9 mouse cellular contexts compared by ENCODE assay signal in genomic region chrX:52612806-52613205, GRCm38 (mm10). TPM values are rescaled to one million over a fixed set of nuclear protein-coding genes. Genes with fewer than 3 reads are reported as not detected.
DNase-seq lines count a peak whose midpoint lies in the region; ATAC-seq and TF ChIP-seq lines count a peak whose summit lies in the region.
"Had no signal": no experiment of that assay in that cellular context is flagged by ENCODE, and none has a peak within 500 bp of the region (broad histone marks: within the 10 kb centered on the region; RNA-seq: fewer than 3 reads in every experiment).

No protein-coding gene starts in this region.

- peak overlapping the region; percentile 40 to 65 for H3K27ac ChIP-seq in heart, embryonic 14.5 days (replicated peaks in 1 of 2; ENCODE audit: control insufficient read depth in 1 of 2, insufficient read depth in 1 of 2, low read depth in 2 of 2, low read length in 2 of 2)
- no peak overlapping the region for H3K27ac ChIP-seq in cortical plate, adult 2 months (ENCODE audit: insufficient read depth, low read length)
- H3K27ac ChIP-seq in hindbrain, embryonic 12.5 days: peak overlapping the region; percentile 17; the same call in 1 of the 2 replicates
- no peak overlapping the region for H3K27ac ChIP-seq in midbrain, embryonic 13.5 days

- no peak for ATAC-seq in heart, embryonic 14.5 days (ENCODE audit: insufficient number of reproducible peaks, insufficient read depth, low FRiP score, low read depth)
- ATAC-seq in hindbrain, embryonic 12.5 days (ENCODE audit: low FRiP score): no peak
- no peak for ATAC-seq in midbrain, embryonic 13.5 days

- no peak for TF ChIP-seq POLR2A in cortical plate, adult 2 months (IDR thresholded peaks at IDR 0.05; ENCODE audit: extremely low read depth, insufficient read depth, low read length)

- no peak for TF ChIP-seq CTCF in cortical plate, adult 2 months (IDR thresholded peaks at IDR 0.05; ENCODE audit: extremely low read depth, insufficient read depth, low read length)

- H3K36me3 ChIP-seq in heart, embryonic 14.5 days (ENCODE audit: control insufficient read depth, insufficient read depth, low read length): no peaks in the 10 kb centered on the region
- no peaks in the 10 kb centered on the region for H3K36me3 ChIP-seq in hindbrain, embryonic 12.5 days
- no peaks in the 10 kb centered on the region for H3K36me3 ChIP-seq in midbrain, embryonic 13.5 days

- H3K4me1 ChIP-seq in heart, embryonic 14.5 days (ENCODE audit: control insufficient read depth in 2 of 2, insufficient read depth in 2 of 2, low read length in 2 of 2): peaks cover 0 to 8% of the 10 kb centered on the region in 2 experiments; a peak in 3 of 4 replicates
- no peaks in the 10 kb centered on the region; the same call in 1 of the 2 replicates for H3K4me1 ChIP-seq in cortical plate, adult 2 months (ENCODE audit: control insufficient read depth, insufficient read depth, low read length)
- H3K4me1 ChIP-seq in hindbrain, embryonic 12.5 days: no peaks in the 10 kb centered on the region
- 0 out of 2 replicates have a peak, but pooled peaks cover 19% of the 10 kb centered on the region for H3K4me1 ChIP-seq in midbrain, embryonic 13.5 days (replicated peaks)

- no peaks in the 10 kb centered on the region for H3K9me3 ChIP-seq in heart, embryonic 14.5 days (ENCODE audit: control insufficient read depth, low read length)
- no peaks in the 10 kb centered on the region for H3K9me3 ChIP-seq in hindbrain, embryonic 12.5 days (replicated peaks)
- no peaks in the 10 kb centered on the region for H3K9me3 ChIP-seq in midbrain, embryonic 13.5 days

- no peaks in the 10 kb centered on the region for H3K27me3 ChIP-seq in heart, embryonic 14.5 days (ENCODE audit: control insufficient read depth, insufficient read depth, low read length)
- peaks cover 14% of the 10 kb centered on the region for H3K27me3 ChIP-seq in hindbrain, embryonic 12.5 days
- peaks cover 33% of the 10 kb centered on the region; the same call in 1 of the 2 replicates for H3K27me3 ChIP-seq in midbrain, embryonic 13.5 days

- no peak for DNase-seq in heart, postnatal 4 days
- DNase-seq in layer of hippocampus, postnatal 25 days (ENCODE audit: extremely low spot score in 1 of 2, low spot score in 1 of 2): no peak
- DNase-seq in left cerebral cortex, adult 18-20 months (ENCODE audit: low spot score in 2 of 2): no peak
- DNase-seq in ovary, postnatal 14 days (ENCODE audit: low spot score): no peak

- H3K4me2 ChIP-seq in heart, embryonic 14.5 days (ENCODE audit: low read length): peak overlapping the region; percentile 68
- H3K4me2 ChIP-seq in hindbrain, embryonic 12.5 days (replicated peaks): peak overlapping the region; percentile 70
- peak overlapping the region; percentile 74 for H3K4me2 ChIP-seq in midbrain, embryonic 13.5 days (replicated peaks)

- H3K4me3 ChIP-seq in heart, embryonic 14.5 days (ENCODE audit: control insufficient read depth in 1 of 2, insufficient read depth in 1 of 2, low read depth in 1 of 2, low read length in 2 of 2): peak overlapping the region; percentile 49 to 52
- peak overlapping the region; percentile 36 for H3K4me3 ChIP-seq in cortical plate, adult 2 months (ENCODE audit: insufficient read depth, low read length)
- peak overlapping the region; percentile 43 for H3K4me3 ChIP-seq in hindbrain, embryonic 12.5 days
- peak overlapping the region; percentile 46 for H3K4me3 ChIP-seq in midbrain, embryonic 13.5 days (replicated peaks)

- H3K9ac ChIP-seq in heart, embryonic 14.5 days (ENCODE audit: low read length): peak overlapping the region; percentile 73
- H3K9ac ChIP-seq in hindbrain, embryonic 12.5 days: peak overlapping the region; percentile 54
- H3K9ac ChIP-seq in midbrain, embryonic 13.5 days (replicated peaks): no peak overlapping the region; the same call in 1 of the 2 replicates

- 16% methylated on average over 12 of the region's 12 CpGs for WGBS in heart, embryonic 14.5 days
- 19% methylated on average over 12 of the region's 12 CpGs for WGBS in hindbrain, embryonic 12.5 days
- 22% methylated on average over 12 of the region's 12 CpGs for WGBS in midbrain, embryonic 13.5 days

RNA-seq across cellular contexts. Expression of gene Gpc3, which starts 0.9 kb away (rescaled TPM):
- polyA plus RNA-seq in heart, embryonic 14.5 days (2014; fragmentation: Nextera tagmentation; extraction: Ambion mirVana): 548 and 579 TPM in 2 replicates
- total RNA-seq in heart, postnatal 4 days (2021): 10 to 100 TPM; 76.0 to 79.7 TPM
- polyA plus RNA-seq in cortical plate, adult 2 months (2012; rRNA removed): 2.4 and 3.2 TPM in 2 replicates
- polyA plus RNA-seq in hindbrain, embryonic 12.5 days (2016; fragmentation: Nextera tagmentation; extraction: Ambion mirVana): 330 and 398 TPM in 2 replicates
- 55.9 and 58.0 TPM in 2 replicates for polyA plus RNA-seq in midbrain, embryonic 13.5 days (2015; fragmentation: Nextera tagmentation; extraction: Ambion mirVana)
- total RNA-seq in layer of hippocampus, postnatal 25 days (2021): 1 to 10 TPM; 3.4 to 7.1 TPM
- 1 to 10 TPM; 3.8 to 6.6 TPM for total RNA-seq in left cerebral cortex, adult 18-20 months (2021)
- total RNA-seq: MEL had no signal

Comparison
In these comparisons a context has a peak if more than half of its experiments do, and no peak if none do; other contexts are left out.
1. H3K27ac ChIP-seq: peak in heart, embryonic 14.5 days (2 of 2) and hindbrain, embryonic 12.5 days (single experiment); none in cortical plate, adult 2 months (single experiment) and midbrain, embryonic 13.5 days (single experiment).
2. RNA of gene Gpc3, which starts 0.9 kb away (polyA plus RNA-seq): 548 to 579 TPM in heart, embryonic 14.5 days, 330 to 398 TPM in hindbrain, embryonic 12.5 days and 55.9 to 58.0 TPM in midbrain, embryonic 13.5 days; 2.4 to 3.2 TPM in cortical plate, adult 2 months; every median in the first group is over 10 times any median in the second.
3. Peak in every context shown above with its lines, with median percentiles within 50 percentile points of each other: H3K4me2 ChIP-seq and H3K4me3 ChIP-seq.